Mouse (Mus musculus) macrophage (primary cell): ENCODE measurements around the gene Greb1. TPM values are rescaled to one million over a fixed set of nuclear protein-coding genes. Genes with fewer than 3 reads are reported as not detected.

ENCODE experiments used
- H3K27ac ChIP-seq: fragments of 350-480 bp; formaldehyde crosslinking; 2 replicates; pipeline ENCODE4 v1.9.0; 2021
- H3K36me3 ChIP-seq: fragments of 350-480 bp; formaldehyde crosslinking; 2 replicates; pipeline ENCODE4 v1.9.0; 2021; ENCODE audit errors: inconsistent target
- H3K4me3 ChIP-seq: fragments of 350-480 bp; formaldehyde crosslinking; 2 replicates; pipeline ENCODE4 v1.9.0; 2021; ENCODE audit errors: inconsistent target
- H3K79me2 ChIP-seq: fragments of 350-480 bp; formaldehyde crosslinking; 2 replicates; pipeline ENCODE4 v1.9.0; 2021; ENCODE audit errors: inconsistent target
- WGBS: methylation state at CpG from one replicate; pipeline ENCODE4 v1.1.7; 2026; ENCODE audit warnings: inconsistent platforms; ENCODE audit not compliant: missing documents; 5-methylcytosine and 5-hydroxymethylcytosine counted together
- polyA plus RNA-seq: library from polyadenylated mRNA; stranded (reverse); fragments of 250-400 nt; gene quantifications from 3 replicates; pipeline ENCODE4 v1.2.4, GENCODE M21; 2018; ENCODE audit warnings: inconsistent platforms

Greb1 gene
- polyA plus RNA-seq, 1 experiment from 2014 or later: 0.11 TPM

GRCm38 (mm10) chr12:16656906-16657875, 143.5 kb downstream of the Greb1 start:
- H3K27ac ChIP-seq: no peak overlapping the region
- no peaks in the 10 kb centered on the region for H3K36me3 ChIP-seq
- 72% methylated on average over 5 of the region's 5 CpGs for WGBS
- no peak overlapping the region for H3K4me3 ChIP-seq
- H3K79me2 ChIP-seq: no peaks in the 10 kb centered on the region

- WGBS: 85% methylated on average over 4 of the region's 4 CpGs
- no peaks in the 10 kb centered on the region for H3K36me3 ChIP-seq
- no peak overlapping the region for H3K4me3 ChIP-seq
- H3K79me2 ChIP-seq: no peaks in the 10 kb centered on the region
- H3K27ac ChIP-seq: no peak overlapping the region
Measured at GRCm38 (mm10) chr12:16655604-16656003, 145.1 kb downstream of the Greb1 start.

- H3K36me3 ChIP-seq: no peaks in the 10 kb centered on the region
- H3K79me2 ChIP-seq: no peaks in the 10 kb centered on the region
- no peak within 1 kb of the TSS for H3K4me3 ChIP-seq
- H3K27ac ChIP-seq: no peak within 1 kb of the TSS
- 12% methylated on average over 56 of the region's 58 CpGs for WGBS
Measured at GRCm38 (mm10) chr12:16653332-16654093, 147.2 kb downstream of the Greb1 start, which contains the start of gene Ntsr2. TSS of gene Ntsr2 (plus strand) at chr12:16653382.

DNA sequence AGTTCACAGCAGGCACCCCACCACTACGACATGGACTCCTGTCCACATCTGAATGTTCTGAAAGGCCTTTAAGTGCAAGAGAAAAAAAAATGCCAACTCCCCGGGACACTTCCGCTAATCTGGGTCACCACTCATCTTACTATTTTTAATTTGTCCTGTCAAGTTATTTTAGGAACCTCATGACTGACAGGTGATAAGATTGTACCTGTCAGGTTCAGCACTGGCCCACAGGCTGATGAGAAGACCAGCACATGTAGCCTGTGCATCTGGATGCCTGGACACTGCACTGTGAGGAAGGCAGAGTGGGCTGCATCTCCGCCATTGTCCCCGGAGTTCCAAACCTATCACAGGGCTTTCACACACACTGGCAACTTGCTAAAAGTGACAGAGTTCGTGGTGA, 150.9 kb downstream of the Greb1 start:
- Histone ChIP-seq H3K79me2 (no peaks in the 10 kb centered on the region), H3K36me3 (no peaks in the 10 kb centered on the region), H3K27ac (no peak overlapping the region), H3K4me3 (no peak overlapping the region)
- WGBS: 78% methylated on average over 6 of the region's 6 CpGs

GRCm38 (mm10) chr12:16648273-16648672, 152.4 kb downstream of the Greb1 start:
- H3K36me3 ChIP-seq: no peaks in the 10 kb centered on the region
- no peaks in the 10 kb centered on the region for H3K79me2 ChIP-seq
- H3K4me3 ChIP-seq: no peak overlapping the region
- 88% methylated on average over 6 of the region's 6 CpGs for WGBS
- H3K27ac ChIP-seq: no peak overlapping the region

DNA sequence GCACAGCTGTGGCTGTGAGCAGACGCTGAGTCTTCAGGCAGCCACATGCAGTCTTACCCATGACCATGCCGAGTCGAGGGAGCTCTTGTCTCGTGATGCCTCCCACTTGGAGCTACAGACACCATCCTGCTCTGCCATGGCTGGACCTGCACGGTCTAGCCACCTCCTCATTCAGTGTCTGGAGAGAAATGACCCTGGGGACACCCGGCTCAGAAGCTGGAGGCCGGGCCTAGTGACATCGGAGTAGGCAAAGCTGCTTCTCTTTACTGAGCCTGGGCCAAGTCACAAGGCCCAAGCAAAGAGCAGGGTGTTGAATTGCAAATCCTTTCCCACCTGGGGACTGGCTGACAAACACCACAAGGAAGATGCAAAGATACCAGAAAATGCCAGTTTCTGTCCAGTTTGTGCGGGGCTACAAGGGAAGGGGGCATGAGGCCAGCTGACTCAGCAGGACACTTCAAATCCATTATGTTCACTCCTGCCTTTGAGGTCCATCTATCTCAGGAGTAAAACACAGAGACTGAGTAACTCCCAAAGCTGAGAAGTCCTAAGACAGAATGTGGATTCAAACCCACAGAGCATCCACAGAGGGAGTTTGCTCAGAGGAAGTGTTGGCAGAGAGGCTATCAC, 153.8 kb downstream of the Greb1 start:
- no peaks in the 10 kb centered on the region for H3K36me3 ChIP-seq
- no peak overlapping the region for H3K27ac ChIP-seq
- H3K79me2 ChIP-seq: no peaks in the 10 kb centered on the region
- H3K4me3 ChIP-seq: no peak overlapping the region
- 69% methylated on average over 9 of the region's 9 CpGs for WGBS

DNA sequence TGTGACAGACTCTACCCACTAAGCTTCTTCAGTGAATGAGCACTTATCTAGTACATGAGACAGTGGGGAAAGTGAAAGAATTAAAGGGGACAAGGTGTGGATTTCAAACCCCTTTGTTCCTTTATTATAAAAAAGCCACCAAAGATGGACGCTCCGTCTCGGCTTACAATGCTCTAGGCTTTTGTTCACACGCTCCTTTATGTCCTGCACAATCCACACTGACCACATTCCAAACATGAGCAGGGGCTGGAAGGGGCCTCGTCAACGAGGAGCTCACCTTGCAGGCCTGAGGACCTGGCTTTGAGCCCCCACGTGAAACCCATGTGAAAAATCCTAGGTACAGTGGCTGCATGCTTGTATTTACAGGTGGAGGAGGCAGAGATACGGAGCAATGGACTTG, 156.0 kb downstream of the Greb1 start:
- WGBS: 84% methylated on average over 8 of the region's 8 CpGs
- H3K27ac ChIP-seq: no peak overlapping the region
- H3K4me3 ChIP-seq: no peak overlapping the region
- no peaks in the 10 kb centered on the region for H3K79me2 ChIP-seq
- H3K36me3 ChIP-seq: no peaks in the 10 kb centered on the region

DNA sequence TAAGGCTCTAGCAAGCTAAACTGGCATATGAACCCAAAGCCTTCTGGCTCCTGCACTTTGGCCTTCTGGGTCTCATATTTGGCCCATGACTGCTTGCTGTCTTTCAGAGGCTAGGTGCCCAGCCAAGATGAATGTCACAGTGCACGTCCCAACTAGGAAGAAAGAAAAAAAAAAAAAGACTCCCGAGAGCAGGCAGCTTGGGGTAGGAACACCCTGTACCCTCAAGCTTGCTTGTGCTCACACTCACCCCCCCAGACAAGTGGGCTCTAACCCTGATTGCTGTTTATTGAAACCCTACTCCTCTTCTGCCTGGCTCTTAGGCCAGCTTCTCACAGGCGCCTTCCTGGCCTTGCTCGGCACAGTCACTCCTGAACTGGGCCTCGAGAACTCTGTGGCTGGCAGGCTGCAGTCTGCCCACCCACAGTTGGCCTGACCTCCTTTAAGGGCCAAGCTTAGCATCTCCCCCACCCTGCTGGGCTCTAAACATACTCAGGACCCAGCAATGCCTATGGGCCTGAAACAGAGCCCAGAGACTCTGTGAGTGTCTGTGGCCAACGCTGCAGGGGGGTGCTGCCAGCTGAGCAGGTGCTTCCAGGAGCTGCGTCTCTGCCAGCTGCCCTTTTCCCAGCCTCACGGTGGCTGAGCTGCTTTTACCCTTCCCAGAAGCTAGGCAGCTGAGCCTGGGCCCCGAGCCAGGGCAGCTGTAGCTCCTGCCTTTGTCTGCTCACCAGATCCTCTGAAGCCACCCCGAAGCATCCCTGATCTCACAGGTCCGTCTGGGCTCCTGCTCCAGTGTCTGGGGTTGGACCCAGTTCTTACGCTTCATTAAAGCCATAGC, 157.0 kb downstream of the Greb1 start:
- Histone ChIP-seq H3K4me3 (no peak overlapping the region), H3K79me2 (no peaks in the 10 kb centered on the region), H3K36me3 (no peaks in the 10 kb centered on the region), H3K27ac (no peak overlapping the region)
- WGBS: 72% methylated on average over 12 of the region's 12 CpGs

- H3K4me3 ChIP-seq: no peak overlapping the region
- H3K27ac ChIP-seq: no peak overlapping the region
- H3K79me2 ChIP-seq: no peaks in the 10 kb centered on the region
- H3K36me3 ChIP-seq: no peaks in the 10 kb centered on the region
- 58% methylated on average over 4 of the region's 5 CpGs for WGBS
Measured at GRCm38 (mm10) chr12:16642000-16642399, 158.7 kb downstream of the Greb1 start.

DNA sequence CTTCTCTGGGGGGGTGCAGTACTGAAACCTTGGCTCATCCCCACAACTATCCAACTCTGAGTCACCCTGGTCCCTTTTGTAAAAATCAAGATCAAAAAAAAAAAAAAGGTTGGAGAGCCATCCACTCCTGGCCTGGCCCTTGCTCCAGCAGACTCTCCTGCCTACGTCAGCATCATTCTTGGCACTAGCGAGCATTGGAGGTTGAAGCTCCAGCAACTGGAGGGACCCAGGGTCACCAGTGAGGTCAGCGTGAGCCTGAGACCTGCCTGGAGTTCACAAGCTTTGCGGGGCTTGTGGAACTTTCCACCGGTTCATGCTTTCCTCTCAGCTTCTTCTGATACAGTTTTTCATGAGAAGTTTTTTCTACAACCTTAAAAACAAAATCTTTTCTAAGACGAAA, 160.6 kb downstream of the Greb1 start:
- Histone ChIP-seq H3K36me3 (no peaks in the 10 kb centered on the region), H3K4me3 (no peak overlapping the region)
- WGBS: 81% methylated on average over 6 of the region's 6 CpGs

GRCm38 (mm10) chr12:16639078-16639771, 161.5 kb downstream of the Greb1 start:
- Histone ChIP-seq H3K79me2 (no peaks in the 10 kb centered on the region), H3K36me3 (no peaks in the 10 kb centered on the region), H3K4me3 (no peak overlapping the region), H3K27ac (no peak overlapping the region)
- WGBS: 70% methylated on average over 12 of the region's 12 CpGs

More for the DNA sequence above, 160.6 kb downstream of the Greb1 start:
- H3K27ac ChIP-seq: no peak overlapping the region
- H3K79me2 ChIP-seq: no peaks in the 10 kb centered on the region

DNA sequence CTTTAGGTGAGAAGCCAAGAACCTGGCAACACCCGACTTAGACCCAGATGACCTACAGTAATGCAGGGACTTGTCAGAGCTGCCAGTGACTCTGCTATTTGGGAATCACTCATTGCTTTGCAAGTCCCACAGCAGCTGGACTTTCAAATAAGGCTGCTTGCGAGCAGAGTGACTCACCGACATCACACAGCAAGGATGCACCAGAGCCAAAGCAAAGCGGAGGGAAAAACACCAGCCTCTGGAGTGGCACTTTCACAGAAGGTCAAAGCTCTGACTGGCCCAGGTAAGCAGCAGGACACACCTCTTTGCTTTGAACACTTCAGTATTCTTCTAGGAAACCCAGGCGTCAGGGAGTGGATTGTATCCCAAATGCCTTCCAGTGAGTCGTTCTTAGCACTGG, 164.9 kb downstream of the Greb1 start:
- Histone ChIP-seq H3K79me2 (no peaks in the 10 kb centered on the region), H3K4me3 (no peak overlapping the region), H3K36me3 (no peaks in the 10 kb centered on the region), H3K27ac (no peak overlapping the region)
- 84% methylated on average over 6 of the region's 6 CpGs for WGBS

GRCm38 (mm10) chr12:16634075-16634813, 166.4 kb downstream of the Greb1 start:
- WGBS: 43% methylated on average over 14 of the region's 14 CpGs
- Histone ChIP-seq H3K27ac (no peak overlapping the region), H3K79me2 (no peaks in the 10 kb centered on the region), H3K36me3 (no peaks in the 10 kb centered on the region), H3K4me3 (no peak overlapping the region)
